Mouse (Mus musculus) stomach, postnatal 0 days (tissue): ENCODE results near the gene Tmem236. TPM values are rescaled to one million over a fixed set of nuclear protein-coding genes. Genes with fewer than 3 reads are reported as not detected.

ENCODE experiments used
- ATAC-seq: fragments of 200-750 bp; cut with Nextera tagmentation; 2 replicates; pipeline ENCODE4 v1.8.0; 2017; ENCODE audit not compliant: low FRiP score, low TSS enrichment
- DNase-seq: peaks from one replicate; pipeline ENCODE4 v3.0.0-alpha.2; 2016; ENCODE audit warnings: low spot score
- H3K27ac ChIP-seq: fragments of 300-500 bp; sonication (generic); replicated peaks from 2 replicates; pipeline ENCODE4 v1.5.1; 2014; ENCODE audit warnings: mild to moderate bottlenecking, control low read depth
- H3K27me3 ChIP-seq: fragments of 300-500 bp; sonication (generic); 2 replicates; pipeline ENCODE4 v1.6.1; 2014; ENCODE audit warnings: low read length; ENCODE audit not compliant: control insufficient read depth, insufficient read depth
- H3K36me3 ChIP-seq: fragments of 300-500 bp; sonication (generic); 2 replicates; pipeline ENCODE4 v1.6.1; 2014; ENCODE audit warnings: low read length, mixed read lengths; ENCODE audit not compliant: control insufficient read depth, insufficient read depth
- H3K4me1 ChIP-seq: fragments of 300-500 bp; sonication (generic); replicated peaks from 2 replicates; pipeline ENCODE4 v1.6.1; 2014; ENCODE audit warnings: antibody characterized with exemption; ENCODE audit not compliant: control insufficient read depth, insufficient read depth
- H3K4me2 ChIP-seq: fragments of 300-500 bp; sonication (generic); replicated peaks from 2 replicates; pipeline ENCODE4 v1.6.1; 2014; ENCODE audit warnings: low read depth, mild to moderate bottlenecking, control low read depth, moderate library complexity
- H3K4me3 ChIP-seq: fragments of 300-500 bp; sonication (generic); 2 replicates; pipeline ENCODE4 v1.5.1; 2014; ENCODE audit warnings: low read depth, low read length, control low read depth
- H3K9ac ChIP-seq: fragments of 300-500 bp; sonication (generic); 2 replicates; pipeline ENCODE4 v1.6.1; 2014; ENCODE audit warnings: mild to moderate bottlenecking, low read length, control low read depth, mixed read lengths
- H3K9me3 ChIP-seq: fragments of 300-500 bp; sonication (generic); 2 replicates; pipeline ENCODE4 v1.6.1; 2016; ENCODE audit warnings: low read length; ENCODE audit not compliant: control insufficient read depth
- CTCF ChIP-seq: IDR thresholded peaks from 2 replicates; pipeline ENCODE4 v1.5.1; 2016; ENCODE audit warnings: antibody characterized with exemption, low read depth, mild to moderate bottlenecking, moderate library complexity
- EP300 ChIP-seq: optimal IDR thresholded peaks from 2 replicates; pipeline ENCODE3; 2016; ENCODE audit warnings: antibody characterized with exemption
- WGBS: fragments of 180-500 bp; shearing (Covaris S2); extraction: QIAGEN DNeasy Blood & Tissue Kit; methylation state at CpG from one replicate; pipeline ENCODE4 v1.1.7; 2014; 5-methylcytosine and 5-hydroxymethylcytosine counted together
- polyA plus RNA-seq: library from polyadenylated mRNA; unstranded; fragments of >200 nt; fragmentation: Nextera tagmentation; extraction: Ambion mirVana; gene quantifications from 2 replicates; pipeline ENCODE4 v1.2.1, GENCODE M21; 2015

Tmem236 gene
- polyA plus RNA-seq, 1 experiment from 2014 or later = 0.08 TPM

GRCm38 (mm10) chr2:14239151-14239550 is 64.8 kb downstream of the Tmem236 start:
- WGBS = 67% methylated on average over 5 of the region's 5 CpGs

GRCm38 (mm10) chr2:14244157-14244556 is 69.8 kb downstream of the Tmem236 start:
- Histone ChIP-seq H3K9me3 (no peaks in the 10 kb centered on the region), H3K27ac (no peak overlapping the region), H3K36me3 (no peaks in the 10 kb centered on the region), H3K4me1 (no peaks in the 10 kb centered on the region), H3K4me2 (no peak overlapping the region), H3K4me3 (no peak overlapping the region), H3K9ac (no peak overlapping the region), H3K27me3 (no peaks in the 10 kb centered on the region)
- WGBS = 75% methylated on average over 5 of the region's 5 CpGs
- peak; percentile 51; the same call in 1 of the 2 replicates for ATAC-seq
- DNase-seq = no peak
- TF ChIP-seq EP300 (no peak), CTCF (no peak)

More at GRCm38 (mm10) chr2:14239151-14239550, 64.8 kb downstream of the Tmem236 start:
- no peak overlapping the region for H3K4me3 ChIP-seq
- no peaks in the 10 kb centered on the region for H3K4me1 ChIP-seq
- TF ChIP-seq EP300 = no peak
- no peak for TF ChIP-seq CTCF
- no peak overlapping the region for H3K9ac ChIP-seq
- H3K36me3 ChIP-seq = no peaks in the 10 kb centered on the region
- no peak overlapping the region for H3K4me2 ChIP-seq
- H3K9me3 ChIP-seq = no peaks in the 10 kb centered on the region
- no peaks in the 10 kb centered on the region for H3K27me3 ChIP-seq
- H3K27ac ChIP-seq = no peak overlapping the region
- DNase-seq = no peak
- no peak for ATAC-seq

DNA sequence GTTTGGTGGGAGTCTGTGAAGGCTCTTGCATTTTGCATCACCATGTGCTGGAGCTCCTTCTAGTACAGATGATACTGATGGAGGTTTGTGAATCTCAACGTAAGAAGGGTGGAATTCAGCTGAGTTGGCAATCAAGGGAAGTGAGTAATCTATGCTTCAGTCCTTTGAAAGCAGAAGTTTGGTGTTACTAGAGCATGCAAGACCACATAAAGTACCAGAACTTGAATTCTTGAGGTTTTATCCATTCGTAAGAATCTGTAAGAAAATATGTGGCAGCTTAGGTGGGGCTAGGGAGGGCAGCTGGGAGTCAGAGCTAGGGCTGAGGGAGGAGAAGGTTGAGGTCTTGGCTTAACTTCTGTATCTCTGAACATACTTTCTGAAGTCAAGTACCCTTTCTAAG is 70.3 kb downstream of the Tmem236 start:
- H3K27ac ChIP-seq = no peak overlapping the region
- ATAC-seq = no peak
- TF ChIP-seq EP300 = no peak
- no peak for TF ChIP-seq CTCF
- no peak overlapping the region for H3K4me2 ChIP-seq
- H3K36me3 ChIP-seq = no peaks in the 10 kb centered on the region
- no peak overlapping the region for H3K9ac ChIP-seq
- no peak for DNase-seq
- 59% methylated on average over 2 of the region's 2 CpGs for WGBS
- H3K4me3 ChIP-seq = no peak overlapping the region
- no peaks in the 10 kb centered on the region for H3K9me3 ChIP-seq
- no peaks in the 10 kb centered on the region for H3K27me3 ChIP-seq
- no peaks in the 10 kb centered on the region for H3K4me1 ChIP-seq

DNA sequence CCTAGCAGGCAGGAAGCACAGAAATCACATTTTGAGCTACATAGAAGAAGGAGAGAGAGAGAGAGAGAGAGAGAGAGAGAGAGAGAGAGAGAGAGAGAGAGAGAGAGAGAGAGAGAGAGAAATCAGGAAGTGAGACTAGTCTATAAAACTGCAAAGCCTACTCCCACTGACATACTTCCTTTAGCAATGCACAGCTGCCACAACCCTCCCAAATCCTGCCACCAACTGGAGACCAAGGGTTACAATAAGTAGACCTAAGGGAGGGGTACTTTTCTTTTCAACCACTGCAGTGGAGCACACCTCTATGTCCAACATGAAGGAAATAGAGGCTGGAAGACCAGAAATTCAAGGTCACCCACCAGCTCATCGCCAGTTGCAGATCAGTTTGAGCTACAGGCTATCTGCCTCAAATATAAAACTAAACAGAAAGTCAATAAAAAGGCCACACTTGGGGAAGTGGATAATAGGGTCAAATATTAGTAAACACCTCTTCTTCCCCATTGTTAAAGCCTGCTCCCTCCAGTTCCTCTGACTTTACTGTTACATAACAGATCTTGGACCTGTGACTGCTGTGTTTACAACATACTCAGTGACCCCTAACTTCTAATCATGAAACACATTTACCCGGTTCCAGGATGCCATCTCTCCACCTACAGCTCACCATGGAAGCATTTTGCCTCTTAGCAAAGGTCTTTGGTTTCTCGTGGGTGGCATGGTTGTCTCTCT is 75.7 kb downstream of the Tmem236 start:
- Histone ChIP-seq H3K4me1 (no peaks in the 10 kb centered on the region), H3K9me3 (no peaks in the 10 kb centered on the region), H3K27ac (no peak overlapping the region), H3K36me3 (no peaks in the 10 kb centered on the region), H3K9ac (no peak overlapping the region), H3K4me3 (no peak overlapping the region), H3K27me3 (no peaks in the 10 kb centered on the region), H3K4me2 (no peak overlapping the region)
- DNase-seq (no peak), ATAC-seq (no peak)
- TF ChIP-seq EP300 = no peak
- WGBS = 77% methylated on average over 3 of the region's 3 CpGs

GRCm38 (mm10) chr2:14251938-14252337 is 77.6 kb downstream of the Tmem236 start:
- Histone ChIP-seq H3K36me3 (no peaks in the 10 kb centered on the region), H3K9me3 (no peaks in the 10 kb centered on the region), H3K4me3 (no peak overlapping the region), H3K27ac (no peak overlapping the region), H3K9ac (no peak overlapping the region), H3K4me1 (no peaks in the 10 kb centered on the region), H3K4me2 (no peak overlapping the region), H3K27me3 (no peaks in the 10 kb centered on the region)
- DNase-seq (no peak), ATAC-seq (no peak)
- TF ChIP-seq CTCF (peak; percentile 40), EP300 (no peak)
- WGBS = 73% methylated on average over 3 of the region's 3 CpGs

GRCm38 (mm10) chr2:14258345-14258850 is 84.1 kb downstream of the Tmem236 start:
- Histone ChIP-seq H3K9ac (no peak overlapping the region), H3K4me2 (no peak overlapping the region), H3K27ac (no peak overlapping the region), H3K9me3 (no peaks in the 10 kb centered on the region), H3K36me3 (no peaks in the 10 kb centered on the region), H3K4me1 (no peaks in the 10 kb centered on the region), H3K27me3 (no peaks in the 10 kb centered on the region), H3K4me3 (no peak overlapping the region)
- ATAC-seq (peak; percentile 96), DNase-seq (no peak)
- TF ChIP-seq CTCF (no peak), EP300 (no peak)
